Mouse (Mus musculus): ENCODE results near the gene Rpe.
"Not testable (repeated sequence)": the region's sequence is repeated elsewhere in the genome, so short reads cannot be mapped to it uniquely, and the experiment has no call there.

Rpe gene

DNA sequence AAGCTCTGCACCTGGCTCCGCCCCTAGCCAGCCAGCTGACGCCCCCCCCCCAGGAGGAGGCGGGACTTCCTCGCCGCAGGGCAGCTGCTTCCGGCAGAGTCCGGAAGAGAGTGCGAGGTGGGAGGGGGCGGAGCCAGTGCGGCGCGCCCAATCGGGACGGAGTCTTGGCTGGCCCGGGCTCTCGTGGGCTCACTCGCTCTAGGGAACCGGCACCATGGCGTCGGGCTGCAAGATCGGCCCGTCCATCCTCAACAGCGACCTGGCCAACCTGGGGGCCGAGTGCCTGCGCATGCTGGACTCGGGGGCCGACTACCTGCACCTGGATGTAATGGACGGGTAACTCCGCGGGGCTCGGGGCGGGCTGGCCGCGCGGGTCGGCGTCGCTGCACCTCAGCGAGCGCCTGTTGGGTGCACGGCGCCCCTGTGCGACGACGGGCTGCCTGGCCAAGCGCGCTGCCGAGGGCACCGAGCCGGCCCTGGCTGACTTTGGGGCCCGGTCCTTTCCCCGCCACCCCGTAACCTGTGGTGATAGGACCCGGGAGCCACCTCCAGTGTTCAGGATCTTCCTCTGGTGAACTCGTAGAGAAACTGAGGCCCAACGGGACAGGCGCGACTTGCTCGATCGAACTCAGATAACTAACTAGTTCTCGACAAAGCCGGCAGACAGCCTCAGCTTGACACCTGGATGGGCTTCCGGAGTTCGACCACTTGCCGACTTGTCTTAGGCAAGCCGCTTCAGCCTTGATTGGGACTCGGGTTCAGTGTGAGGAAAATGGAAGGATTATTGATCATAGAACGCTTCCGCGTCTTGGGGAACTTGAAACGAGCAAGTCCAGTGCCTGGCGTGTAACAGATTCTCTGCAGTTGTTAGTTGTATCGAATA, at the start of gene Rpe:
Gene Rpe, plus strand, starts transcription at position 139 of the 883 bp plus-strand sequence.
- DNase-seq (ENCODE audit: low read depth), result peak; percentile 81

DNA sequence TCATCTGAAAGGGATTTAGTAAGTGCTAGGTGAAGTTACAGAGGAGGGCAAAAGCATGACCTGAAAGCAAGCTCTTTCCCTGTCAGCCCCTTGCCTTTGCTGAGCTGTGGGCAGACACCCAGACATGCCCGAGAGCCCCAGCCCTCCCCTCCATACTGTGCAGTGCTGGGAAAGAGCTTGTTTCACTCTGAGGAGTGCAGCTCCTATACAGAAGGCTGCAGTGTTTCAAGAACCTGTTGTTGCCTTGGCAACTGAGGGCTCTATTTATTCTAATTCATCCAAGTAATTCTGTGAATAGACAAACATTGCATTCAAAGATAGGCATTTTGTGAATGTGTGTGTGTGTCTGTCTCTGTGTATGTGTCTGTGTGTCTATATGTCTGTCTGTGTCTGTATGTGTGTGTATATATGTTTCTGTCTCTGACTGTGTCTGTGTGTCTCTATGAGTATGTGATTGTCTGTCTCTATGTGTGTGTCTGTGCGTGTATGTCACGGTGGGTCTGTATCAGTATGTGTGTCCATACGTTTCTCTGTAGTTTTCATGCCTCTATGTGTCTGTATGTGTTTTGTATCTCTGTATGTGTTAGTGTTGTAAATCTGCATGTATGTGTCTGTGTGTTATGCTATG, 45.4 kb upstream of the Rpe start:
- DNase-seq (ENCODE audit: low read depth), result no peak

DNA sequence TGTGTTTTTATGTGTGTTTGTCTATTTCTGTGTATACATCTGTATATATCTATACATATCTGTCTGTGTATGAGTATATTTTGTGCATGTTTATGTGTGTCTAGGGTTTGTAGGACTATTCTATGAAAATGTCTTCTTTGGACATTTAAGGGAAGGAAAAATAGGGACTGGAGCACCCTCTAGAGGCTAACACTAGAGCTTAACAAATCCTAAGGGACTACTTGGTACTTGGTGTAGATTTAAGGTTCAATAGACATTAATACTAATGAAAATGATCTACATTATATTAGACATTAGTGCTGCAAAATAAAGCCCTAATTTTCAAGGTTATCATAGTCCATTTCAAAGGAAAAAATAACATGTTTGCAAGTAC, 44.9 kb upstream of the Rpe start:
- peak; percentile 22 for DNase-seq (ENCODE audit: low read depth)

DNA sequence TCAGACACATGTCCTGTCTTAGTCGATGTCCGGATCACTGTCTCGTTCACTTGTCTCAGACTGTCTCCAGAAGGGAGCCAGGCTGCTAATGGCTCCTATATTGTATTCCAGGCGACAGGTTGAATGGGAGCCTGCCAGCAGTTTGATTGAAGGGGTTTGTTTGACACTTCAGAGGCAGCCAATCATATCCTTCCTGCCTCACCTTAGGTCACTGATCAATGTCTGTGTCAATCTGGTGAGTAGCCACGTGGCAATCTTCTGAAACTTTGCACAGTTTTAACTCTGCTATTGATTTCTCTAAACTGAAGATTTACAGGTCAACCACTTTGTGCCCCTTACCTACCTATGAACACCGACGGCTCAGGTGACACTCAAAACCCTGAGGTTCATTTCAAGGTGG, 29.2 kb upstream of the Rpe start:
- no peak for DNase-seq (ENCODE audit: low read depth)

DNA sequence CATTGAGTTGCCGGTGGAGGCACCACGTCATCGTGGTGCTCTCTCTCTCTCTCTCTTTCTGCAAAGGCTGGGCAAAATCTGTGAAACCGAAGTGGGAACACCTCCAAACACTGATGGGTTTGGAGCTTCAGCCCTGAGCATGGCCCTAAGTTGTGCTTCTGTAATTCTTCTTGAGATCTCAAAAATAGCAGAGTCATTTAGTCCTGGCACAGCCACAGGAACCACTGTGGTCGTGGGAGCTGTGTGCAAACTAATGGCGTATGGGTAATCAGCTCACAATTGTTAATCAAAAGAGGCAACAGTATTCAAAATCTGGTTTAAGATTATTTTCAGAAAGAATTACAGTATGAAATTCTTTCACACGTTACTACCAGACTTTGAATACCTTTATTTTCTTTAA, 27.8 kb upstream of the Rpe start:
- no peak for DNase-seq (ENCODE audit: low read depth)

DNA sequence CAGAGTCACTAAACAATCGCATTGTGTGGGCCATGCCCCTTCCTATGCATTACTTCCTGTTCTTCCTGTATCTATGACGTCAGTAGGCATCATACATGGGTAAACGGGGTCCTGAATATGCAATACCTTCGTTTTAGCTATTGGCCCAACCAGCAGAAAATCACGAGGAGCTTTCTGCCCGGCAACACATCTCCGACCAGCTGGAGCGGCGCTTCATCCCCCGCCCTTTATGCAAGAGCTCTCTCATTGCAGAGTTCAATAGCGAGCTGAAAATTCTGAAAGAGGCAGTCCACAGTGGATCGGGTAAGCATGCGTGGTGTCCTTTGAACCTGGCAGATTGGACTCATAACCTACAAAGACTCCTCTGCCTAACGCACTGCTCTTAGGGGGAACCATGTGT, 22.7 kb upstream of the Rpe start:
- DNase-seq (ENCODE audit: low read depth), result no peak

DNA sequence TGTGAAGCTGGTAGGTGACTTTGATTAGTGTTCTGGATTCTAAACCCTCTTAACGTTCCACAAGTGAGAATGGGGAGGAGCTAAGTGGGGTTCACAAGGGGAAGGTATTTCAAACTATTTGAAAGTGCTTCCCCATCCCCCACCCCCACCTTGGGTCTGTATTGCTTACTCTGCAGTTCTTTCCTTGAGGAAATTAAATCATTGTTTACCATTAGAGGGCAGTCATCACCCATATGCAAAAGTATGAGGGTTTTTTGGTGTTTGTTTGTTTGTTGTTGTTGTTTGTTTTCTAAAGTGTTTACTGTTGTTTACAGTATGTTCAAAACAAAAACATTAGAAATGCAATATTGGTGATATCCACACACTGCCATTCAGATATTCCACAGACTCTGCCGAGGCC, 22.0 kb upstream of the Rpe start:
- no peak for DNase-seq (ENCODE audit: low read depth)

DNA sequence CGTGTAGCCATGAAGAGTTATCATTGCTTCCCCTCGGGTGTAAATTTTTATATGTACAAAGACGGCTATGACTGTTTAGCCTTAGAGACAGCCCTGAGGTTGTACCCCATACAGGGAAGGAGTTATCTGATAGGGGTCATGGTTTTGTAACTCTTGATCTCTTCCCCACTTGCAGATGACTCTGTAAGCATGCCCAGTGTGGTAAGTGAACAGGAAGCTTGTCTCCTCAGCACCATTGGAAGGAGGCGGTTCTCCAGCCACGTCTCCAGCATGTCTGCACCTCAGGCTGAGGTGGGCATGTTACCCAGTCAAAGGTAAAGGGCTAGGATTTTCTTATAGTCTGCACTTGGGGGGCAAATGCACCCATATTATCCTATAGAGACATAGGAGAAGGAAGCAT, 17.7 kb upstream of the Rpe start:
- no peak for DNase-seq (ENCODE audit: low read depth)

DNA sequence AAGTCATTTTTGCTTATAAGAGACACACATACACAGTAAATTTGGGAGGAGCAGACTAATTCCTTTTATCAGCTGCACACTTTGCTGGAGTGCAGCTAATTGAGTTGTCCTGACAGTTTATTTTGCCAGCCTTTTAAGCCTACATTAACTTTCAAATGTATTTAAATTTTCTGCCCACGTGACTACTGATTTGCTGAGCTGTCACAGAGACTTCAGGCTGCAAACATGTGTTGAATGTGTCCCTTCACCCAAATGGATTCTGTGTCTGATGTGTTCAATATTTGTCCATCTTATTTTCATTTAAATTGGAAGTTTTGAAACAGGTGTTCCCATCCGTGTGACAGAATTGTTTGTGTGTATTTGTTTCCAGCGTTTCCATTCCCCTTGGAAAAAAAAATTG, 8.9 kb upstream of the Rpe start:
- DNase-seq (ENCODE audit: low read depth), result no peak

DNA sequence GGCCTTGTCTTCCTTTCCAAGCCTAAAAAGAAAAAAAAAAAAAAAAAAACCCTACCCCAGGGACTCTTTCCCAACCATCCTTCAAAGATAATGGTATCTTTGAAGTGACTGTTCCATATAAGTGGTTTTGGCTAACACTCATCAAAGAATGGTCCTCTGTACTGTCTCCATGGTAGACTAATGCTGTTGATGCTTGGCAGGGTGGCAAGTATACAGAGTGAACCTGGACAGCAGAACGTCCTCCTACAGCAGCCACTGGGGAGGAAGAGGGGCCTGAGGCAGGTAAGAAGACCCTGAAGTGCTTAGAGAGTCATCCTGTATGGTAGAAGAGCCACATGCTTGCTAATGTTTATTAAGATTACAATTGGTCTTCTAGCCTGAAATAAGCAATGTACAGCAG, 8.3 kb upstream of the Rpe start:
- no peak for DNase-seq (ENCODE audit: low read depth)

DNA sequence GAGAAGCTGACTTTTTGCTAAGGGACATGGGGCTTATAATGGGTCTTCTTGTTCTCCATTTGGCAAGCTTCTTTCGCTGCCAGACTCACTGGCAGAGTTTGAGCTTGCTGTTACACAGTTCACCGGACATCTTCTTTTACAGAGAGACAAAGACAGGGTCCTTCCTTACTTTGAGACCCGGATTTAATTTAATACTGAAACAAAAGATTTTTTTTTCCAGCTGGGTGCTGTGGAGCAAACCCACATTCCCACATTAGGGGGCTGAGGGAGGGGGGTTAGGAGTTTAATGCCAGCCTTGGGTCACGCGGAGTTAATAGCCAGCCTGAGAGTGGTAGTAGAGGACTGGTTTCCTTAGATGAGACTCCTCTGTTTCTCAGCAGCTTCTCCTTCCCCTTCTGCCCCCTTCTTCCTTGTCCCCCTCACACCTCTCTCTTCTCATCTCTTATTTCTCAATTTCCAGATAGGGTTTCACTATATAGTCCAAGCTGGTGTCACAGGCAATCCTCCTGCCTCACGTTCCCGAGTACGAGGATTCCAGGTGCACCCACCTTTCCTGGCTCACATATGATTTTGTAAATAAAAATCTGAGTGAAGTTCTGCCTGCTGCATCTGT, 7.7 kb upstream of the Rpe start:
- DNase-seq (ENCODE audit: low read depth), result no peak

DNA sequence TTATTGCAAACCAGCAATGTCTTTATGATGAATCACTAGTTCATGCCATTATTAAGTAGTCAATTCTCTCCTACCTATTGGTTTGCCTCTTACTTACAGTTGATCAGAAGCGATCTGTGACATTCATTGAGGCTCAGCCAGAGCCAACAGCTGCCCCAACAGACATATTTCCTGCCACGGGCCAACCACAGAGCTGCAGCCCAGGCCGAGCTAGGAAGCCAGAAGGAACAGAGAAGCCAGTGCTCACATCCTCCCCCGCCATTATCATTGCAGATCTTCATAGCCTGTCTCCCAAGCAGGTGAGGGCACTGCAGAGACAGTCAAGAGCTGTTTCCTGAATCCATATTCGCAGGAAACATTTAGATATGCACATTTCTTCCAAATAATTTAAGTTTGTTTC, 6.4 kb upstream of the Rpe start:
- no peak for DNase-seq (ENCODE audit: low read depth)

DNA sequence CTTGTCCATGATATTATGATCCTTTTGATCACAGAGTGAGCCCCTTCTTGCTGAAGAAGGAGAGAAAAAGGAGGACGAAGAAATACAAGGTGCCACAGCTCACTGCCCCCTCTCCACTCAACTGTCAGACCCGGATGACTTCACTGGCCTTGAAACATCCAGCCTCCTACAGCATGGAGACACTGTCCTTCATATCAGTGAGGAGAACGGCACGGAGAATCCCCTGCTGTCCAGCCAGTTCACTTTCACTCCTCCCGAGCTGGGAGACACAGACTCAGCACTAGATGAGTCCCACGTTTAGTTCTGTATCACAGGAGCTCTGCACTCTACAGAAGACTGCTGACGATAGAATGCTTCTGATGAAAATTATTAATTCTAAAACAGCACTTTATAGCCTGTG, 5.3 kb upstream of the Rpe start:
- DNase-seq (ENCODE audit: low read depth), result no peak

DNA sequence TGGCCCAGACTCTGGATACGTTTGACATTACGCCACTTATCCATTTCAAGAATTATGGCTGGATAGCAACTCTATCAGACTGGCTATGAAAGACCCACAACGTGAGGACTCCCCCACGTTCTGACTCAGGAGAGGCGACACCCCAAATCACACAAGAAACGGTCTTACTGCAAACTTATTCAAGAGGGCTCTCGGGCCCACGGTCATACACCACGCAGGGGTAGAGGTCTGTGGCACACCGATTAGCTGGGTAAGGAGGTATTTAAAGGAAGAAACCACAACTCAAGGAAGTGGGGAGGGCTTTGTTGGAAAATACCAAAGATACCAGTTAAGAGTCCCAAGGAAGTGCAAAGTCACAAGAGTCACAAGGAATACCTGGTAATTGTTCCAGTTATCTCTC, 1.0 kb upstream of the Rpe start:
- not testable (repeated sequence) for DNase-seq (ENCODE audit: low read depth)

DNA sequence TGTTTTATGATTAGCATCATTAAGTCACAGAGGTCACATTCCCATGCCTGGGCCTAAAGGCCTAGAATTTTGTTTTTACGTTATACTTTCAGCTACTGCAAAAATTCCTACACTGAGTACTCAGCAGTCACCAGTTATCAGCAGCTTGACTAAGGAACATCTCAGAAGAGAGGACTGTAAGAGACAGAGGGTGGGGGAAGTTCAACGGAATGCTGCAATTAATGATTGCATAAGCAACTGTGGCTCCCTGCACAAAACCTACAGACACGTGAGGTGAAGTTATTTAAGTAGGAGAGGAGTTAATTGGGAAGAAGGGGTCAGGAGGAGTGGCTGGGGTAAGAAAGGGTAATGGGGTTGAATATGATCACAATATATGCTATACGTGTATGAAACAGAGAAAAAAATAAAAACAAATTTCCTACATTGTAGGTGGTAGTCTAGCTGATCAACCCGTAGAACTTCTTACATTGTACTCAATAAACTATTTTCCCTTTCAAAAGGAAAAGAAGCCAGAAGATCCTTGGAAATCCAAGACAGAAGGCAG, 410 bp upstream of the Rpe start:
- DNase-seq (ENCODE audit: low read depth), result no peak

DNA sequence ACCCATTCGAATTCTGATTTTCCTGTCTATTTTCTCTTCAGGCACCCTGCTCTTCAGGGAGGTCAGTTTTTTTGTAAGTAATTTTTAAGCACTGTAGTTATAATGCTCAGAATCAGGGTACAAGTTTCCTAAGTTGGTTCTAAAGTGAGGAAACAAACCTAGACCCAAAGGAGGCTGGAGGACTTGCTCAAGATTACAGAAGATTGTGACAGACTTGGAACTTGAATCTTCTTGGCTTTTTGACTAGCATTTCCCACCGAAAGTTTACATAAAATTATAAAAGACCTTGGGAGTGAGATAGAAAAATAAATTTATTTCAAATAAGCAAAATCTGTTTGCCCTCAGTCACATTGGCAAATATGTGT, 927 bp downstream of the Rpe start:
- no peak for DNase-seq (ENCODE audit: low read depth)

DNA sequence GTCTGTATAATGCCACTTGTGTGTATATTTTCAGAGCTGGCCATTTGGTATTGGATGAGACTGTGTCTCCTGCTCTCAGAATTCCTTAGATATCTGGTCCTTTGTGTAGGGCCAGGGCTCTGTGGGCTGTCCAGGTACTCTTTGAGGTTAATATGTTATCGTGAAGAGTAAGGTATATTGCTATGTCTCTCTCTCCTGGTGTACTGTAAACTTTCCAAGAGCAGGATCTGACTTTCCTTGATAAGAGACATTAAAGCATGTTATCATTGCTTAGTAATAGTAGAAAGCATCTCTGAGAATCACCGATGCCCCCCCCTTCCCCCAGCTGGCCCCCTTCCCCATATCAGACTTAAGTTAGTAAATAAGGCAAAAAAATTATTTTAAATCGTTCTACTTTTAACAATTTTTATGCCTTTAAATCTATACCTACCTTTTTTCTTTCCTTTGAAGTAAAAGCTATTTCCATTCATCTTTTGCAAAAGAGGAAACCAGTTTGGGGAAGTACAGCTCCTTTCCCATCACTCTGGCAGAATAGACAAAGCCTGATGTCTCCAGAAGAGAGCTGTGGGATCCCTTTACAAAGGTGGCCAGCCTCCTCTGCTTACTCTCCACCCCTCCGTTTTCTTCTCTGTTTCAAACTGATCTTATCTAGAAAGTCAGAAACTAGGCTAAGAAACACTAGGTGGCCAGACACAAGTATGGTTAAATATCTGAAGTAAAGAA, 2.2 kb downstream of the Rpe start:
- DNase-seq (ENCODE audit: low read depth), result no peak

DNA sequence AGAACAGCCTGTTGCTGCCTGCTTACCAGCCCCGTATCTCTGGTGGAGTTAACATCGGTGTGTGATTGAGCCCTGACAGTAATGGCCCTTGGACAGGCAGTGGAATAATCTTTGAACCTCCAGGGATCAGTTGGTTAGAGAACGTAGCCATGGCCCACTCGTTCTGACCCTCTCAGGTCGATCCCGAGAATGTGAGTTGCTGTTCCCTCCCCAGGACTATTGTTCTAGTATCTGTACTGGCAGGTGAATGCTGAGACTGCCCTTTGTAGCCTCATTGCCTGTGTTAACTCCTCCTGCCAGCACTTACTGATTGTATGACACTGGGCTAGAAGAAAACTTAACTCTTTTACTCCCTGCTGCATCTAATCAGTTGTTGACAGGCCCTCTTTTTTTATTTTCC, 3.9 kb downstream of the Rpe start:
- no peak for DNase-seq (ENCODE audit: low read depth)

DNA sequence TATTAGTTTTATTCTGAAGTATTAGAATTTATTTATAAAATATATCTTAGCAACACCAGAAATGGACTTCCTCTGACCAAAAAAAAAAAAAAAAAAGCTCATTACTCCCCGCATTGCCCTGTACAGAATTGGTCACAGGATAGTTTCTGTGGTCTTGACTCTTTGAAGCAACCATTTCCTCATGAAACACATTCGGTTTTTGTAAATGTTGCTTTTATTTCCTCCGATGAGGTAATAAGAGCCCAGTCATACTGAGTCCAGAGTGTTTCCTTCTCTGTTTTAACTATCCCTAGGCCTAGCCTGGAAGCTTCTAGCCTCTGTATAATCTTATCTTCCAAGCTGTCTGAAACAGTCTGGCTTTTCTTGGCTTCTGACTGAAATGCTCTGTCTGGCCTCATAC, 12.2 kb downstream of the Rpe start:
- no peak for DNase-seq (ENCODE audit: low read depth)

DNA sequence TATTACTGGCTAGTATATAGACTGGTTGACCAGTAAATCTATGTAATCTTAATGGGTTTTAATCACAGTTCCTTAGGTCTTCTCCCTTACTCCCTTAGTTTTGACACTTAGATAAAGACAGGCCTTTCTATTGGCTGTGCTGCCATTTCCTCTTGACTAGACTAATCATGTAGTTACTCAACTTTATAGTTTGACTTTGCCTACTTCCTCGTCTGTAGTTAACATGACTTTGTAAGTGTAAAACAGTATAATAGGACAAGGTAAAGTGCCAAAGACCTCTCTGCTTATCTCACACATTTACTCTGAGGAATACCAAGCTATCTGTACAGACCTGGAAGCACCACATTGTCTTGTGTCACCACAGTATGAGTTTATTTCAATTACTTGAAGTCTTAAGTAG, 29.9 kb downstream of the Rpe start:
- no peak for DNase-seq (ENCODE audit: low read depth)

DNA sequence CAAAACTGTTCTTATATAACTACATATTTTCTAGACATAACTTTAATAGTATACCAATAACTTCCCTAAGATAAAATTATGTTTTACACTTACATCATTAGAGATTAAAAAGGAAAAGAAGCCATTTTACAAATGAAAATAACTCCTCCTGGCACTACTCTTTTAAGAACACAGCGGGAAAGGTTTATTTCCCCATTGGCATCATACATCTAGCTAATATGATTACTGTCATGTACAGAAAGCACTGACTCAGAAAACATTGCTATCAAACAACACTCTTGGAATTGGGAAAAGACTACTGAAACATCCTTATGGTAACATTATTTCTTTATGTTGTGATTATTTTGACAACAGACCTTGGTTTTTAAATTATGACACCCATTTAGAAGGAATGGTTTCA, 68.1 kb downstream of the Rpe start:
- no peak for DNase-seq (ENCODE audit: low read depth)
